Mouse (Mus musculus): ENCODE measurements around the gene Tsnax. TPM values are rescaled to one million over a fixed set of nuclear protein-coding genes. Genes with fewer than 3 reads are reported as not detected.

Tsnax gene
- polyA plus RNA-seq, 1 experiment from 2014 or later, result 106 TPM

GRCm38 (mm10) chr8:125074141-125074540, 61.3 kb downstream of the Tsnax start:
- 88% methylated on average over 10 of the region's 10 CpGs for WGBS
- Histone ChIP-seq H3K4me2 (ENCODE audit: low read depth, low read length) (no peak overlapping the region), H3K4me1 (ENCODE audit: control insufficient read depth, insufficient read depth, low read length) (peaks cover 4% of the 10 kb centered on the region), H3K9ac (ENCODE audit: low read depth, low read length) (no peak overlapping the region), H3K4me3 (ENCODE audit: low read length) (no peak overlapping the region), H3K36me3 (ENCODE audit: control insufficient read depth, insufficient read depth, low read length) (no peaks in the 10 kb centered on the region), H3K27ac (ENCODE audit: low read length) (no peak overlapping the region), H3K9me3 (ENCODE audit: control insufficient read depth, low read length) (no peaks in the 10 kb centered on the region), H3K27me3 (replicated peaks; ENCODE audit: control insufficient read depth, insufficient read depth, low read length) (no peaks in the 10 kb centered on the region)
- ATAC-seq, result no peak

GRCm38 (mm10) chr8:125074581-125074980, 61.8 kb downstream of the Tsnax start:
- no peak overlapping the region for H3K9ac ChIP-seq (ENCODE audit: low read depth, low read length)
- no peaks in the 10 kb centered on the region for H3K27me3 ChIP-seq (replicated peaks; ENCODE audit: control insufficient read depth, insufficient read depth, low read length)
- H3K4me2 ChIP-seq (ENCODE audit: low read depth, low read length), result no peak overlapping the region
- H3K27ac ChIP-seq (ENCODE audit: low read length), result no peak overlapping the region
- 79% methylated on average over 2 of the region's 2 CpGs for WGBS
- H3K36me3 ChIP-seq (ENCODE audit: control insufficient read depth, insufficient read depth, low read length), result no peaks in the 10 kb centered on the region
- H3K4me1 ChIP-seq (ENCODE audit: control insufficient read depth, insufficient read depth, low read length), result peaks cover 4% of the 10 kb centered on the region
- no peak for ATAC-seq
- no peak overlapping the region for H3K4me3 ChIP-seq (ENCODE audit: low read length)
- no peaks in the 10 kb centered on the region for H3K9me3 ChIP-seq (ENCODE audit: control insufficient read depth, low read length)

- WGBS, result 77% methylated on average over 4 of the region's 4 CpGs
- Histone ChIP-seq H3K36me3 (ENCODE audit: control insufficient read depth, insufficient read depth, low read length) (no peaks in the 10 kb centered on the region), H3K4me3 (ENCODE audit: low read length) (no peak overlapping the region), H3K27ac (ENCODE audit: low read length) (no peak overlapping the region), H3K9ac (ENCODE audit: low read depth, low read length) (no peak overlapping the region), H3K4me1 (ENCODE audit: control insufficient read depth, insufficient read depth, low read length) (peaks cover 4% of the 10 kb centered on the region), H3K4me2 (ENCODE audit: low read depth, low read length) (no peak overlapping the region), H3K9me3 (ENCODE audit: control insufficient read depth, low read length) (no peaks in the 10 kb centered on the region), H3K27me3 (replicated peaks; ENCODE audit: control insufficient read depth, insufficient read depth, low read length) (no peaks in the 10 kb centered on the region)
- ATAC-seq, result no peak
Observed at GRCm38 (mm10) chr8:125075389-125075788, 62.6 kb downstream of the Tsnax start.

GRCm38 (mm10) chr8:125077326-125077725, 64.5 kb downstream of the Tsnax start:
- WGBS, result 79% methylated on average over 8 of the region's 8 CpGs
- Histone ChIP-seq H3K9me3 (ENCODE audit: control insufficient read depth, low read length) (no peaks in the 10 kb centered on the region), H3K36me3 (ENCODE audit: control insufficient read depth, insufficient read depth, low read length) (no peaks in the 10 kb centered on the region), H3K9ac (ENCODE audit: low read depth, low read length) (no peak overlapping the region), H3K27ac (ENCODE audit: low read length) (no peak overlapping the region), H3K27me3 (replicated peaks; ENCODE audit: control insufficient read depth, insufficient read depth, low read length) (no peaks in the 10 kb centered on the region), H3K4me1 (ENCODE audit: control insufficient read depth, insufficient read depth, low read length) (peaks cover 11% of the 10 kb centered on the region), H3K4me2 (ENCODE audit: low read depth, low read length) (no peak overlapping the region), H3K4me3 (ENCODE audit: low read length) (no peak overlapping the region)
- ATAC-seq, result no peak

- 45% methylated on average over 9 of the region's 9 CpGs for WGBS
Observed at GRCm38 (mm10) chr8:125078771-125079384, 66.1 kb downstream of the Tsnax start.

GRCm38 (mm10) chr8:125080388-125081344, 67.9 kb downstream of the Tsnax start:
- ATAC-seq, result no peak
- 63% methylated on average over 19 of the region's 19 CpGs for WGBS
- H3K4me3 ChIP-seq (ENCODE audit: low read length), result no peak overlapping the region
- H3K9ac ChIP-seq (ENCODE audit: low read depth, low read length), result peak overlapping the region; percentile 30; the same call in 1 of the 2 replicates
- no peaks in the 10 kb centered on the region for H3K27me3 ChIP-seq (replicated peaks; ENCODE audit: control insufficient read depth, insufficient read depth, low read length)
- no peaks in the 10 kb centered on the region for H3K9me3 ChIP-seq (ENCODE audit: control insufficient read depth, low read length)
- no peaks in the 10 kb centered on the region for H3K36me3 ChIP-seq (ENCODE audit: control insufficient read depth, insufficient read depth, low read length)
- peaks cover 14% of the 10 kb centered on the region for H3K4me1 ChIP-seq (ENCODE audit: control insufficient read depth, insufficient read depth, low read length)
- H3K4me2 ChIP-seq (ENCODE audit: low read depth, low read length), result no peak overlapping the region
- no peak overlapping the region for H3K27ac ChIP-seq (ENCODE audit: low read length)

More at GRCm38 (mm10) chr8:125078771-125079384, 66.1 kb downstream of the Tsnax start:
- no peaks in the 10 kb centered on the region for H3K27me3 ChIP-seq (replicated peaks; ENCODE audit: control insufficient read depth, insufficient read depth, low read length)
- no peak overlapping the region for H3K4me3 ChIP-seq (ENCODE audit: low read length)
- ATAC-seq, result peak; percentile 60
- H3K4me1 ChIP-seq (ENCODE audit: control insufficient read depth, insufficient read depth, low read length), result peaks cover 13% of the 10 kb centered on the region
- H3K27ac ChIP-seq (ENCODE audit: low read length), result no peak overlapping the region
- H3K9me3 ChIP-seq (ENCODE audit: control insufficient read depth, low read length), result no peaks in the 10 kb centered on the region
- no peaks in the 10 kb centered on the region for H3K36me3 ChIP-seq (ENCODE audit: control insufficient read depth, insufficient read depth, low read length)
- H3K4me2 ChIP-seq (ENCODE audit: low read depth, low read length), result no peak overlapping the region
- H3K9ac ChIP-seq (ENCODE audit: low read depth, low read length), result no peak overlapping the region

- no peaks in the 10 kb centered on the region for H3K27me3 ChIP-seq (replicated peaks; ENCODE audit: control insufficient read depth, insufficient read depth, low read length)
- peak overlapping the region; percentile 29; the same call in 1 of the 2 replicates for H3K9ac ChIP-seq (ENCODE audit: low read depth, low read length)
- H3K9me3 ChIP-seq (ENCODE audit: control insufficient read depth, low read length), result no peaks in the 10 kb centered on the region
- H3K4me2 ChIP-seq (ENCODE audit: low read depth, low read length), result no peak overlapping the region
- no peak for ATAC-seq
- peak overlapping the region; percentile 72 for H3K27ac ChIP-seq (ENCODE audit: low read length)
- no peaks in the 10 kb centered on the region for H3K36me3 ChIP-seq (ENCODE audit: control insufficient read depth, insufficient read depth, low read length)
- H3K4me3 ChIP-seq (ENCODE audit: low read length), result no peak overlapping the region
- peaks cover 10% of the 10 kb centered on the region for H3K4me1 ChIP-seq (ENCODE audit: control insufficient read depth, insufficient read depth, low read length)
- 62% methylated on average over 4 of the region's 4 CpGs for WGBS
Observed at GRCm38 (mm10) chr8:125083746-125084145, 70.9 kb downstream of the Tsnax start.

Small RNA genes within 50 kb of the gene (microRNA-seq; reads per million reads assigned to microRNA genes)
- not detected for gene Gm22197

Other genes with a start within 250 kb of the Tsnax start
- gene Trim67, start 219.9 kb upstream of the Tsnax start, polyA plus RNA-seq (2015; fragmentation: Nextera tagmentation; extraction: Ambion mirVana), result 0.32 and 0.38 TPM in 2 replicates
- 75.4 and 83.6 TPM in 2 replicates for gene Gnpat, start 150.0 kb upstream of the Tsnax start, polyA plus RNA-seq (2015; fragmentation: Nextera tagmentation; extraction: Ambion mirVana)
- gene 2810004N23Rik, start 149.9 kb upstream of the Tsnax start, polyA plus RNA-seq (2015; fragmentation: Nextera tagmentation; extraction: Ambion mirVana), result 41.7 and 42.8 TPM in 2 replicates
- gene Exoc8, start 115.3 kb upstream of the Tsnax start, polyA plus RNA-seq (2015; fragmentation: Nextera tagmentation; extraction: Ambion mirVana), result 3.2 and 6.0 TPM in 2 replicates
- gene Sprtn, start 115.1 kb upstream of the Tsnax start, polyA plus RNA-seq (2015; fragmentation: Nextera tagmentation; extraction: Ambion mirVana), result 6.1 and 6.7 TPM in 2 replicates
- 9.4 and 11.0 TPM in 2 replicates for gene Egln1, start 63.7 kb upstream of the Tsnax start, polyA plus RNA-seq (2015; fragmentation: Nextera tagmentation; extraction: Ambion mirVana)
- 1.5 and 1.7 TPM in 2 replicates for gene Disc1, start 41.2 kb downstream of the Tsnax start, polyA plus RNA-seq (2015; fragmentation: Nextera tagmentation; extraction: Ambion mirVana)

All from intestine, embryonic 16.5 days (tissue).